Mouse (Mus musculus): ENCODE measurements around the gene Spag6.

DNA sequence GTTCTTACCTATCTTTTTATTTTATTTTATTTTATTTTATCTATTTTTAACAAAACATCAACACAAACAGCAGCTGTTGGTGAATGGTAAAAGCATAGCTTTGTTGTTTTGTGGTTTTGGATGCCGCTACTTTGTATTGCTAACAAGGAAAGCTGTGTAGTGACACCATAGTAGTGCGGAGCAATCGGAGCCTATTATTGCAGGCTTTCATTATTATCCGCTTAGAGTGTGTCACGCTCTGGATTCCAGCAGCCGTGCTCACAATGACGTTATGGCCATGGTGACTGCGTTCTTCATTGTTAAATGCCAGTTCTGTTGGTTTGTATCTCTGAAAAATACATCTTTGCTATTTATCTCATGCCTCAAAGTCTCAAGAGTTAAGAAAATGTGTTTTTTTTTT lies 103.9 kb downstream of the Spag6 start:
- TF ChIP-seq CTCF (IDR thresholded peaks at IDR 0.05; ENCODE audit: control insufficient read depth, insufficient read depth, insufficient replicate concordance, low read depth, low read length): no peak
- TF ChIP-seq POLR2A (IDR thresholded peaks at IDR 0.05; ENCODE audit: control insufficient read depth, low read depth, low read length): no peak

Data from testis, adult 2 months (tissue).